Mouse (Mus musculus) thymus, adult 2 months (tissue): ENCODE measurements around the gene Gm26741. TPM values are rescaled to one million over a fixed set of nuclear protein-coding genes. Genes with fewer than 3 reads are reported as not detected.

ENCODE experiments used
- DNase-seq: peaks from one replicate; pipeline ENCODE4 v3.0.0; 2021
- H3K27ac ChIP-seq: fragments of 200-500 bp; 2 replicates; pipeline ENCODE4 v1.5.1; 2012; ENCODE audit warnings: low read length, control low read depth; ENCODE audit not compliant: control insufficient read depth, insufficient read depth
- H3K27me3 ChIP-seq: fragments of 200-500 bp; 2 replicates; pipeline ENCODE4 v1.6.1; 2012; ENCODE audit warnings: mild to moderate bottlenecking, low read length, moderate library complexity, mixed read lengths; ENCODE audit not compliant: control insufficient read depth, insufficient read depth
- H3K36me3 ChIP-seq: fragments of 200-500 bp; 2 replicates; pipeline ENCODE4 v1.6.1; 2012; ENCODE audit warnings: mild to moderate bottlenecking, low read length, moderate library complexity; ENCODE audit not compliant: control insufficient read depth, insufficient read depth
- H3K4me1 ChIP-seq: fragments of 200-500 bp; replicated peaks from 2 replicates; pipeline ENCODE4 v1.6.1; 2012; ENCODE audit warnings: low read length; ENCODE audit not compliant: control insufficient read depth, insufficient read depth
- H3K4me3 ChIP-seq: fragments of 200-500 bp; 2 replicates; pipeline ENCODE4 v1.5.1; 2012; ENCODE audit warnings: mild to moderate bottlenecking, low read length, control low read depth, moderate library complexity; ENCODE audit not compliant: control insufficient read depth, insufficient read depth
- CTCF ChIP-seq: fragments of 200-500 bp; IDR thresholded peaks from 2 replicates; pipeline ENCODE4 v1.5.1; 2012; ENCODE audit warnings: mild to moderate bottlenecking, control low read depth, low read length, moderate library complexity, borderline replicate concordance; ENCODE audit not compliant: control insufficient read depth, poor library complexity, insufficient read depth; ENCODE audit errors: extremely low read depth
- POLR2A ChIP-seq: fragments of 200-500 bp; IDR thresholded peaks from 2 replicates; pipeline ENCODE4 v1.6.1; 2012; ENCODE audit warnings: mild to moderate bottlenecking, low read length, control low read depth, moderate library complexity; ENCODE audit not compliant: control insufficient read depth, poor library complexity, insufficient read depth; ENCODE audit errors: extremely low read depth
- WGBS: fragments of 180-500 bp; shearing (Covaris S2); methylation state at CpG from one replicate; pipeline ENCODE4 v1.1.7; 2018; 5-methylcytosine and 5-hydroxymethylcytosine counted together
- polyA plus RNA-seq: library from polyadenylated mRNA; depleted of rRNA; stranded (reverse); fragments of >200 nt; gene quantifications from 2 replicates; pipeline ENCODE4 v1.2.3, GENCODE M21; 2012

Gm26741 gene
- polyA plus RNA-seq, 1 experiment = not detected

GRCm38 (mm10) chr10:52381321-52381801 is 22.8 kb downstream of the Gm26741 start:
- Histone ChIP-seq H3K4me3 (peak overlapping the region; percentile 68), H3K27me3 (no peaks in the 10 kb centered on the region), H3K27ac (no peak overlapping the region), H3K4me1 (peaks cover 3% of the 10 kb centered on the region), H3K36me3 (no peaks in the 10 kb centered on the region)
- TF ChIP-seq CTCF = no peak
- no peak for TF ChIP-seq POLR2A
- WGBS = under 1% methylated on average over 19 of the region's 19 CpGs
- DNase-seq = no peak

DNA sequence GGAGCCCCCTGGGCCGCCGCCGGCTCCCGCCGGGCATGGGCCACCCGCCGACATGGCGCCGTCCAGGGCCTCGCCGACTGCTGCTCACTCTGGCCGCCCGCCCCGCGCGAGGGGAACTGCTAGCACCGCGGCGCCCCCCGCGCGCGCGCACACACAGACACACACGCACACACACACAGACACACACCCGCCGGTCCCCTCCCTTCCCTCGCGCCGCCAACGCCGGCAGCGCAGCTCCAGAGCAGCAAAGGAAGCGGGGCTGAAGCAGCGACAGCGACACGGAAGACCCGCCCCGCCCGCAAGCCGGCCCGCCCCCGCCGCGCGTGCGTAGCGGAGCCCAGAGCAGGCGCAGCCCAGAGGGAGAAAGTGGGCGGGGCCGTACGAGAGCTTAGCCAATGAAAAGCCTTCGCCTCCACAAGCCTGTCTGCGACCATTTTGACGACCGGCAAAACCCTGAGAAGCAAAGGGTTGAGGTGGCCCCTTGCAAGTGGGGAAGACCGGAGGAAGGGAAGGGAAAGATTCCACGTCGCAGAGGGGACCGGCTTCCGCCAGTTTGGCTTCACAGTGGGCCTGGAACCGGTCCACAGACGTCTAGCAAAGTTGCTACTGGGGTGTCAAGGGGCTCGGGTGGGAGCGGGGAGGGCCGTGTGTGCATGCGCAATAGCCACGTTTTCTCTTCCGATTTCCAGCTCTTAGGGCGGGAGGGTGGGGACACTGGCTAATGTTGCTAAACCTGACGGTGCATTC is 23.5 kb downstream of the Gm26741 start, which contains the start of gene Gopc:
Gene Gopc (minus strand): TSS at position 280 of the 747 bp plus-strand sequence.
- Histone ChIP-seq H3K4me1 (peaks cover 3% of the 10 kb centered on the region), H3K4me3 (peak within 1 kb of the TSS; percentile 93), H3K27me3 (no peaks in the 10 kb centered on the region), H3K36me3 (no peaks in the 10 kb centered on the region), H3K27ac (peak within 1 kb of the TSS; percentile 90)
- WGBS = under 1% methylated on average over 68 of the region's 71 CpGs
- TF ChIP-seq POLR2A (peak; percentile 56; the same call in 1 of the 2 replicates), CTCF (no peak)
- peak; percentile 96 for DNase-seq

GRCm38 (mm10) chr10:52383022-52383421 is 24.5 kb downstream of the Gm26741 start:
- H3K27me3 ChIP-seq = no peaks in the 10 kb centered on the region
- H3K36me3 ChIP-seq = no peaks in the 10 kb centered on the region
- H3K4me1 ChIP-seq = peaks cover 3% of the 10 kb centered on the region
- TF ChIP-seq POLR2A (no peak), CTCF (no peak)
- H3K27ac ChIP-seq = no peak overlapping the region
- WGBS = 93% methylated on average over 6 of the region's 6 CpGs
- H3K4me3 ChIP-seq = no peak overlapping the region
- DNase-seq = no peak

DNA sequence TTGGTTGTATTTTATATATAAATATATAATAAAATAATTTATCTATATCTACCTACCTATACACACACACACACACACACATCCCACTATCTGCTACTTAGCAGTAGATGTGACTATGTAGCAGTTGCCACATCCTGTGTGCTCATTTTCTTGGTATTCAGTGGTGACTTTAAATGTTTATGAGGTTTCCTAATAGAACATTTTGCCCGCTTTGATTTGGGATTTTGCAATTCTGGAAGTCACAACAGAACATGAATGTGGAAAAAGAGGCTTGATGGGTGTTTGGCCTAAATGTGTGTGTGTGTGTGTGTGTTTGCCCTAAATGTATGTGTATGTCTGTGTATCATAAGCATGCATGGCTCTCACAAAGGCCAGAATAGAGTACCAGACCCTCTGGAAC is 25.0 kb downstream of the Gm26741 start:
- WGBS = 81% methylated on average over 1 of the region's 1 CpGs
- H3K36me3 ChIP-seq = no peaks in the 10 kb centered on the region
- no peak for TF ChIP-seq POLR2A

DNA sequence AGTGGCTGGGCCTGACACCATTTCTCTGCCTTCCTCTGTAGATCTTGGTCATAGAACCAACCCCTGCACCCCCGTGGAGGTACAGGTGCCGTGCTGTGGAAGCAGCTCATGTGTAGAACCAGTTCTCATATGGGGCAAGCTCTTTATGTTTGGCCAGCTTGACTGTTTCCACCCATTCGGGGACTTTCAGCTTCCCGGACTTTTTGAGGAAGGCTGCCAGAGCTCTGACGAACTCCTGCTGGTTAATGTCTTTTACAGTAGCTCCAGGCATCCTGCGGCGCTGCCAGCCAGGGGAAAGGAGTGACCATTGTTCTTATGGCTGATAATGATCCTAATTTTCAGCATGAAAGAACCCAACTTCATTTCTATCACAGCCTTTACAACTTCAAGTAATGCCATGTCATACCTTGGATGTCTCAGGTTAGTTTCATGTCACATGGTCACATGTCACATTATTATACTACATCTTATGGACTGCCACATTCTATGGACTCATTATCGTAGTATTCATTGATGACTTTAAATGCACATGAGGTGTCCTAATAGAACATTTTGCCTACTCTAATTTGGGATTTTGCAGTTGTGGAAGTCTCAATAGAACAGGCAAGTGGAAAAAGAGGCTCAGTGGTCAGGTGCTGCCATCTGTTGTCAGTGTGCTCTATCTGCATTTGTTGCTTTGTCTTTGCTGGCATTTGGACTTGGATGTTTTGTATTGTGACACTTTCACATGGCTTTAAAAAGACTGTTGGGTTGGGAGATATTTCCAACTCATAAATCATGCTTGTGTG is 26.4 kb downstream of the Gm26741 start:
- WGBS = 74% methylated on average over 8 of the region's 8 CpGs
- no peak overlapping the region for H3K27ac ChIP-seq
- DNase-seq = peak; percentile 31
- no peaks in the 10 kb centered on the region for H3K27me3 ChIP-seq
- TF ChIP-seq POLR2A (no peak), CTCF (no peak)
- H3K4me3 ChIP-seq = no peak overlapping the region
- no peaks in the 10 kb centered on the region for H3K36me3 ChIP-seq
- H3K4me1 ChIP-seq = peaks cover 3% of the 10 kb centered on the region

More for the DNA sequence above, 25.0 kb downstream of the Gm26741 start:
- Histone ChIP-seq H3K27me3 (no peaks in the 10 kb centered on the region), H3K4me1 (peaks cover 3% of the 10 kb centered on the region), H3K27ac (no peak overlapping the region), H3K4me3 (no peak overlapping the region)
- DNase-seq = no peak

- DNase-seq = no peak
- whole genome bisulfite sequencing = 89% methylated on average over 4 of the region's 4 CpGs
- Histone ChIP-seq H3K36me3 (no peaks in the 10 kb centered on the region), H3K4me3 (no peak overlapping the region), H3K27me3 (no peaks in the 10 kb centered on the region), H3K4me1 (no peaks in the 10 kb centered on the region), H3K27ac (no peak overlapping the region)
- no peak for TF ChIP-seq POLR2A
- no peak for TF ChIP-seq CTCF
Observed at GRCm38 (mm10) chr10:52387192-52387591, 28.6 kb downstream of the Gm26741 start.
